Mouse (Mus musculus): ENCODE measurements around the gene Uspl1. TPM values are rescaled to one million over a fixed set of nuclear protein-coding genes. Genes with fewer than 3 reads are reported as not detected.

Gene Uspl1
- polyA plus RNA-seq, 1 experiment from 2014 or later, result 74.9 TPM

DNA sequence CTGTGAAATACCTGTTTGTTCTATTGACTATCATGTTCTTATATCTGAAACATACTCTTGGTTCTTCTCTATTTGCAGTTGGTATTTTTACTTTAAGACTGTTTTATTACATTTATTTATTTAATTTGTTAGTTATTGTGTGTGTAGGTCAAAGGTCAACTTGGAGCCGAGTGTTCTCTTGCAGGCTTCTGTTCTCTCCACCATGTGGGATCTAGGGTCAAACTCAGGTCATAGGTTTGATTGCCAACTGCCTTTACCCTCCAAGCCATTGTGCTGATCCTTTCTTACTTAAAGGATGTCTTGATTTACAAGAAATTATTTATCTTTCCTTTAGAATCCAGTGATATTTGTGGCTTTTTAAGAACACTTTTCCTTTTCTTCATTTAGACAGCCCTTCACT lies 12.5 kb downstream of the Uspl1 start:
- H3K9me3 ChIP-seq (ENCODE audit: control insufficient read depth, low read length), result no peaks in the 10 kb centered on the region
- 2% methylated on average over 1 of the region's 1 CpGs for WGBS
- no peaks in the 10 kb centered on the region for H3K4me1 ChIP-seq (replicated peaks; ENCODE audit: control insufficient read depth, insufficient read depth, low read length)
- H3K36me3 ChIP-seq (ENCODE audit: control insufficient read depth, insufficient read depth, low read length), result peaks cover 11% of the 10 kb centered on the region; the same call in 1 of the 2 replicates
- ATAC-seq (replicated peaks; ENCODE audit: low FRiP score) (no peak), DNase-seq (ENCODE audit: low spot score) (no peak)
- no peaks in the 10 kb centered on the region for H3K27me3 ChIP-seq (ENCODE audit: control insufficient read depth, insufficient read depth, low read length)
- no peak overlapping the region for H3K9ac ChIP-seq (ENCODE audit: low read length)
- H3K4me3 ChIP-seq (ENCODE audit: low read depth, low read length), result no peak overlapping the region
- H3K4me2 ChIP-seq (ENCODE audit: low read depth, low read length, severe bottlenecking), result no peak overlapping the region
- no peak overlapping the region for H3K27ac ChIP-seq (ENCODE audit: low read depth, low read length)

DNA sequence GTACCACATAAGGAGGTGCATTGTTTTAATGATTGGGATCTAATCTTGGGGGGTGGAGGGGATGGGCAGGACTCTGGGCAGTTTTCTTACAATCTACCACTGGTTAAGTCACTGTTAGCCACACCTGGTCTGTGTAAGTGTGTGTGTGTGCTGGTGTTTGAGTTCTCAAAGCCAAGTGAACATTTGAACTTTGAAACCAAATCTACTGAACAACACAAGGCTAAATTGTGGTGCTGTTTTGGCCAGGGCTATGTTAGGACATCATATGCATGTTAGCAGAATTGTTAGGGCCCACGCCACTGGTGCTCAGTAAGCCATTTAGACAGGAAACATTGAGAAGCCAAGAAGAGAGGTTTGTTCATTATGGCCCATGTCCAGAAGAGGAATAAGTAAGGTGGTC lies 14.6 kb downstream of the Uspl1 start:
- Histone ChIP-seq H3K9me3 (ENCODE audit: control insufficient read depth, low read length) (no peaks in the 10 kb centered on the region), H3K9ac (ENCODE audit: low read length) (no peak overlapping the region), H3K36me3 (ENCODE audit: control insufficient read depth, insufficient read depth, low read length) (peaks cover 19% of the 10 kb centered on the region; the same call in 1 of the 2 replicates), H3K27ac (ENCODE audit: low read depth, low read length) (no peak overlapping the region), H3K4me1 (replicated peaks; ENCODE audit: control insufficient read depth, insufficient read depth, low read length) (no peaks in the 10 kb centered on the region), H3K4me3 (ENCODE audit: low read depth, low read length) (no peak overlapping the region), H3K27me3 (ENCODE audit: control insufficient read depth, insufficient read depth, low read length) (no peaks in the 10 kb centered on the region), H3K4me2 (ENCODE audit: low read depth, low read length, severe bottlenecking) (no peak overlapping the region)
- 90% methylated on average over 1 of the region's 1 CpGs for WGBS
- DNase-seq (ENCODE audit: low spot score), result no peak
- no peak for ATAC-seq (replicated peaks; ENCODE audit: low FRiP score)

- H3K4me3 ChIP-seq (ENCODE audit: low read depth, low read length), result no peak overlapping the region
- DNase-seq (ENCODE audit: low spot score) (no peak), ATAC-seq (replicated peaks; ENCODE audit: low FRiP score) (no peak)
- H3K9ac ChIP-seq (ENCODE audit: low read length), result no peak overlapping the region
- no peak overlapping the region for H3K4me2 ChIP-seq (ENCODE audit: low read depth, low read length, severe bottlenecking)
- no peak overlapping the region for H3K27ac ChIP-seq (ENCODE audit: low read depth, low read length)
- no peaks in the 10 kb centered on the region for H3K27me3 ChIP-seq (ENCODE audit: control insufficient read depth, insufficient read depth, low read length)
- H3K9me3 ChIP-seq (ENCODE audit: control insufficient read depth, low read length), result no peaks in the 10 kb centered on the region
- WGBS, result 83% methylated on average over 5 of the region's 5 CpGs
- peaks cover 20% of the 10 kb centered on the region for H3K36me3 ChIP-seq (ENCODE audit: control insufficient read depth, insufficient read depth, low read length)
- no peaks in the 10 kb centered on the region for H3K4me1 ChIP-seq (replicated peaks; ENCODE audit: control insufficient read depth, insufficient read depth, low read length)
These were observed 18.8 kb downstream of the Uspl1 start for GRCm38 (mm10) chr5:149202941-149203340.

GRCm38 (mm10) chr5:149203796-149204375 lies 19.7 kb downstream of the Uspl1 start:
- Histone ChIP-seq H3K27ac (ENCODE audit: low read depth, low read length) (no peak overlapping the region), H3K4me1 (replicated peaks; ENCODE audit: control insufficient read depth, insufficient read depth, low read length) (no peaks in the 10 kb centered on the region), H3K36me3 (ENCODE audit: control insufficient read depth, insufficient read depth, low read length) (peaks cover 20% of the 10 kb centered on the region), H3K9ac (ENCODE audit: low read length) (no peak overlapping the region), H3K9me3 (ENCODE audit: control insufficient read depth, low read length) (no peaks in the 10 kb centered on the region), H3K4me2 (ENCODE audit: low read depth, low read length, severe bottlenecking) (no peak overlapping the region), H3K27me3 (ENCODE audit: control insufficient read depth, insufficient read depth, low read length) (no peaks in the 10 kb centered on the region), H3K4me3 (ENCODE audit: low read depth, low read length) (no peak overlapping the region)
- no peak for ATAC-seq (replicated peaks; ENCODE audit: low FRiP score)
- no peak for DNase-seq (ENCODE audit: low spot score)
- 91% methylated on average over 4 of the region's 4 CpGs for WGBS

DNA sequence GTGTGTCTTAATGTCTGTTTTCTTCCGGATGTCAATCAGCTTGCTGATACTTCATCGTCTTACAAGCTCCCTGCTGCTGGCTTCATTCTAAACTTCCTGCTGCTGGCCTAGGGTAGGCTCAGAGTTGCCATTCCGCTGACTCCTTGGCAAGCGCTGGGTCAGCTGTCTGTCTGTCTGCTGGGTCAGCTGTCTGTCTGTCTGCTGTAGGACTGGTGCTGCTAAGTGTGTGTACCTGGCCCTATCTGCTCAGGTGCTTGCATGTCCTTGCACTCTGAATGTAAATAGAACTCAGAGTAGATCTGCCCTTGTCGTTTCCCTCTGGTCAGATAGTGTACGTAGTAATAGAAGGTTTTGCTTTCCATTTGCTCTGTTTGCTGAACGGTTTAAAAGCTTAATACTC lies 20.7 kb downstream of the Uspl1 start:
- Histone ChIP-seq H3K4me1 (replicated peaks; ENCODE audit: control insufficient read depth, insufficient read depth, low read length) (no peaks in the 10 kb centered on the region), H3K4me3 (ENCODE audit: low read depth, low read length) (no peak overlapping the region), H3K27ac (ENCODE audit: low read depth, low read length) (no peak overlapping the region), H3K4me2 (ENCODE audit: low read depth, low read length, severe bottlenecking) (no peak overlapping the region), H3K9ac (ENCODE audit: low read length) (no peak overlapping the region), H3K27me3 (ENCODE audit: control insufficient read depth, insufficient read depth, low read length) (no peaks in the 10 kb centered on the region), H3K36me3 (ENCODE audit: control insufficient read depth, insufficient read depth, low read length) (peaks cover 15% of the 10 kb centered on the region), H3K9me3 (ENCODE audit: control insufficient read depth, low read length) (no peaks in the 10 kb centered on the region)
- ATAC-seq (replicated peaks; ENCODE audit: low FRiP score) (no peak), DNase-seq (ENCODE audit: low spot score) (no peak)
- WGBS, result 96% methylated on average over 7 of the region's 7 CpGs

GRCm38 (mm10) chr5:149205265-149205664 lies 21.1 kb downstream of the Uspl1 start:
- H3K4me1 ChIP-seq (replicated peaks; ENCODE audit: control insufficient read depth, insufficient read depth, low read length), result no peaks in the 10 kb centered on the region
- DNase-seq (ENCODE audit: low spot score) (no peak), ATAC-seq (replicated peaks; ENCODE audit: low FRiP score) (no peak)
- no peak overlapping the region for H3K4me2 ChIP-seq (ENCODE audit: low read depth, low read length, severe bottlenecking)
- no peaks in the 10 kb centered on the region for H3K27me3 ChIP-seq (ENCODE audit: control insufficient read depth, insufficient read depth, low read length)
- no peak overlapping the region for H3K27ac ChIP-seq (ENCODE audit: low read depth, low read length)
- H3K9me3 ChIP-seq (ENCODE audit: control insufficient read depth, low read length), result no peaks in the 10 kb centered on the region
- no peak overlapping the region for H3K4me3 ChIP-seq (ENCODE audit: low read depth, low read length)
- WGBS, result 88% methylated on average over 8 of the region's 8 CpGs
- no peak overlapping the region for H3K9ac ChIP-seq (ENCODE audit: low read length)
- peaks cover 15% of the 10 kb centered on the region for H3K36me3 ChIP-seq (ENCODE audit: control insufficient read depth, insufficient read depth, low read length)

DNA sequence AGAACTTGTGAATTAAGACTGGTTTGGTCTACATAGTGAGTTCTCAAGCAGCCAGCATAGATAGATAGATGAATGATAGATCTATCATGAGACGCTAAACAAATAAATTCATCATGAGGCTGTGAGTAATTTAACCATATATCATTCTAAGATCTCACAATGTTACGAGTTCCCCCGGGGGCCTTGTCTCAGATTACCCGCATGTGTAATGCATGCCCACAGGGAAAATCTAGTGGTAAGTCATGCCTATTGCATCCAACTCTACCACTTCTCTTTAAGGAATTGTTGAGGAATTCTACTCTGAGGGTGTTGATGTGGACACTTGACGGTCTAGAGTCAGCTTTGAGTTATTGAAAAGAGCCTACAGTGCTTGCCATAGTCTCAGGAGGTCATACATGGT lies 22.1 kb downstream of the Uspl1 start:
- WGBS, result 94% methylated on average over 5 of the region's 5 CpGs
- DNase-seq (ENCODE audit: low spot score), result no peak
- no peak overlapping the region for H3K27ac ChIP-seq (ENCODE audit: low read depth, low read length)
- H3K4me2 ChIP-seq (ENCODE audit: low read depth, low read length, severe bottlenecking), result no peak overlapping the region
- ATAC-seq (replicated peaks; ENCODE audit: low FRiP score), result no peak
- no peaks in the 10 kb centered on the region for H3K27me3 ChIP-seq (ENCODE audit: control insufficient read depth, insufficient read depth, low read length)
- H3K4me1 ChIP-seq (replicated peaks; ENCODE audit: control insufficient read depth, insufficient read depth, low read length), result no peaks in the 10 kb centered on the region
- H3K9ac ChIP-seq (ENCODE audit: low read length), result no peak overlapping the region
- peaks cover 15% of the 10 kb centered on the region for H3K36me3 ChIP-seq (ENCODE audit: control insufficient read depth, insufficient read depth, low read length)
- no peaks in the 10 kb centered on the region for H3K9me3 ChIP-seq (ENCODE audit: control insufficient read depth, low read length)
- H3K4me3 ChIP-seq (ENCODE audit: low read depth, low read length), result no peak overlapping the region

- H3K27ac ChIP-seq (ENCODE audit: low read depth, low read length), result no peak overlapping the region
- no peak overlapping the region for H3K4me2 ChIP-seq (ENCODE audit: low read depth, low read length, severe bottlenecking)
- DNase-seq (ENCODE audit: low spot score) (no peak), ATAC-seq (replicated peaks; ENCODE audit: low FRiP score) (no peak)
- WGBS, result 91% methylated on average over 6 of the region's 6 CpGs
- H3K9ac ChIP-seq (ENCODE audit: low read length), result no peak overlapping the region
- no peaks in the 10 kb centered on the region for H3K4me1 ChIP-seq (replicated peaks; ENCODE audit: control insufficient read depth, insufficient read depth, low read length)
- H3K4me3 ChIP-seq (ENCODE audit: low read depth, low read length), result no peak overlapping the region
- H3K36me3 ChIP-seq (ENCODE audit: control insufficient read depth, insufficient read depth, low read length), result peaks cover 9% of the 10 kb centered on the region
- no peaks in the 10 kb centered on the region for H3K27me3 ChIP-seq (ENCODE audit: control insufficient read depth, insufficient read depth, low read length)
- no peaks in the 10 kb centered on the region for H3K9me3 ChIP-seq (ENCODE audit: control insufficient read depth, low read length)
These were observed 23.5 kb downstream of the Uspl1 start for GRCm38 (mm10) chr5:149207661-149208060.

- no peak for ATAC-seq (replicated peaks; ENCODE audit: low FRiP score)
- no peak overlapping the region for H3K4me2 ChIP-seq (ENCODE audit: low read depth, low read length, severe bottlenecking)
- H3K27ac ChIP-seq (ENCODE audit: low read depth, low read length), result no peak overlapping the region
- 91% methylated on average over 7 of the region's 7 CpGs for WGBS
- H3K9ac ChIP-seq (ENCODE audit: low read length), result no peak overlapping the region
- H3K4me1 ChIP-seq (replicated peaks; ENCODE audit: control insufficient read depth, insufficient read depth, low read length), result no peaks in the 10 kb centered on the region
- DNase-seq (ENCODE audit: low spot score), result no peak
- no peaks in the 10 kb centered on the region for H3K9me3 ChIP-seq (ENCODE audit: control insufficient read depth, low read length)
- H3K27me3 ChIP-seq (ENCODE audit: control insufficient read depth, insufficient read depth, low read length), result no peaks in the 10 kb centered on the region
- H3K4me3 ChIP-seq (ENCODE audit: low read depth, low read length), result no peak overlapping the region
- H3K36me3 ChIP-seq (ENCODE audit: control insufficient read depth, insufficient read depth, low read length), result peaks cover 17% of the 10 kb centered on the region
These were observed 24.6 kb downstream of the Uspl1 start for GRCm38 (mm10) chr5:149208776-149209175.

All from forebrain, embryonic 11.5 days (tissue).